Mouse (Mus musculus) hindbrain, embryonic 15.5 days (tissue): Measurements from ENCODE around the gene Trim2. TPM values are rescaled to one million over a fixed set of nuclear protein-coding genes. Genes with fewer than 3 reads are reported as not detected.

Experiments
- polyA plus RNA-seq: library from polyadenylated mRNA; unstranded; fragments of >200 nt; fragmentation: Nextera tagmentation; extraction: Ambion mirVana; gene quantifications from 2 replicates; pipeline ENCODE4 v1.2.1, GENCODE M21; 2015

Gene Trim2
- polyA plus RNA-seq, 1 experiment from 2014 or later: 139 TPM

Other genes starting within 250 kb of the Trim2 start
- 1.8 and 2.6 TPM in 2 replicates for gene Mnd1, start 151.1 kb downstream of the Trim2 start, polyA plus RNA-seq
- 2.1 and 2.3 TPM in 2 replicates for gene Gm6525, start 132.8 kb downstream of the Trim2 start, polyA plus RNA-seq
- gene Fhdc1, start 173.6 kb upstream of the Trim2 start, polyA plus RNA-seq: 5.4 and 7.1 TPM in 2 replicates